Mouse (Mus musculus) frontal cortex, postnatal 10 days (tissue): Measurements from ENCODE around the gene Cd209d.
"Not testable (repeated sequence)": the region's sequence is repeated elsewhere in the genome, so short reads cannot be mapped to it uniquely, and the experiment has no call there.

ENCODE experiments used
- DNase-seq, 2 experiments: peaks; one replicate each; pipeline ENCODE4 v3.0.0; 2022; ENCODE audit warnings: low spot score in 2 of 2, mixed read lengths in 1 of 2

Cd209d gene

GRCm38 (mm10) chr8:3878455-3878854, at the start of gene Cd209d:
Cd209d (minus strand) TSS chr8:3878555.
- DNase-seq, result no peak

GRCm38 (mm10) chr8:3926744-3927143, 48.4 kb upstream of the Cd209d start, which contains the start of gene Cd209b:
Cd209b (minus strand) TSS chr8:3926844.
- no peak for DNase-seq

GRCm38 (mm10) chr8:3876121-3876520, 2.2 kb downstream of the Cd209d start:
- DNase-seq, result no peak

GRCm38 (mm10) chr8:3862736-3863135, 15.6 kb downstream of the Cd209d start:
- DNase-seq, result not testable (repeated sequence)

GRCm38 (mm10) chr8:3854209-3854608, 24.1 kb downstream of the Cd209d start, which contains the start of gene Cd209e:
Cd209e (minus strand) TSS chr8:3854309.
- no peak for DNase-seq
